Mouse (Mus musculus) cerebellum, adult 11-12 months (tissue): Measurements from ENCODE around the gene Ovgp1.
A peak's percentile ranks its signal among the peaks of the same experiment; 100 is the strongest.
"Not testable (repeated sequence)": the region's sequence is repeated elsewhere in the genome, so short reads cannot be mapped to it uniquely, and the experiment has no call there.

Experiments
- DNase-seq: peaks from one replicate; pipeline ENCODE4 v3.0.0; 2022

The Ovgp1 gene

DNA sequence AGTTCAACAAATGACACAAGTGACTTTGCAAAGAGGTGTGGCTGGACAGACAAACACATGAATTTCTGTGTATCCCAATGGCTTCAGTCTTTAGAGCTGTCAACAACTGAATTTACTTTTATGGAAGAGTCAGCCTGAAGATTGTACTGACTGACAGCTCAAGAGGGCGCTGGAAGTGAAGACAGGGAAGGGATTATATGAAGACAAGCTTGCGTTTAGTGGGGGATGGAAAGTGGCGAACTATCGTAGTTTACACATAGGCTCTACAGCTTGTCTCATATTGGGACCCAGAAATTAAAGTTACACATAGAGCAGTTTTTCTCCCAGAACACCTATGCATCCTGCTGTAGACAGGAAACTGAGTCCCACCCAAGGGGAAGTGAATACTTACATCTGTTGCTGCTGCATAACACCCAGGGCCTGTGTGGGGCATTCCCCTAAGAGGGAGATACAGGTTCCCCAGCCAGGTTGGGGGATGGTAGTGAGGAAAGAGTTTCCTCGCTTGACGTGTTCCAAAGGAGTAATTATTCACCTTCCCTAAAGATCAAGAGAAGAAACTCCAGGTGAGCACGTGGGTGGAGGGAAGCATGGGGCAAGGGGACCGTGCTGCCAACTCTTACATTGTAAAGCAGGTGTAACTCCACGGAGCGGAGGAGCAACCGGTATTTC lies 27.3 kb downstream of the Ovgp1 start:
- DNase-seq: no peak

GRCm38 (mm10) chr3:106001416-106002370 lies 28.2 kb downstream of the Ovgp1 start:
- DNase-seq: peak; percentile 19

- not testable (repeated sequence) for DNase-seq
Measured at GRCm38 (mm10) chr3:106003360-106003759, 29.8 kb downstream of the Ovgp1 start.

DNA sequence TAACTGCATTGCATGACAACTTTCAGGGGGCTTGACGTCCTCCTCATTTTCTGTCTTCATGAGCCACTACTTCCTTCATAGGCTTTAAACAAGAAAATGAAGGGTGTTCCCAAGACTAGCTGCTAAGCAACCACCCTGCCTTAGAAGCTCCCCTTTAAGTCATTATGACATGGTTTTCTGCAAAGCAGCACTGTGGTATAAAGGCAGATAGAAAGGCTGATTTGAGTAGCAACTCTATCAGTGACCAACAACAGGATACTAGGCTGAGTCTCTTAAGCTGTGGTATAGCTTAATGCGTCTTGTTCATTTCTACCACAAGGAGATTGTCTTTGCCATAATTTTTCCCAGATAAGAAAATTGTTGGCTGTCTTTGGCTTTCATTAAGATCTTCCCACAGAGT lies 41.0 kb downstream of the Ovgp1 start, which contains the start of gene Pifo:
Gene Pifo, minus strand, starts transcription at position 101 of the 400 bp plus-strand sequence.
- no peak for DNase-seq

DNA sequence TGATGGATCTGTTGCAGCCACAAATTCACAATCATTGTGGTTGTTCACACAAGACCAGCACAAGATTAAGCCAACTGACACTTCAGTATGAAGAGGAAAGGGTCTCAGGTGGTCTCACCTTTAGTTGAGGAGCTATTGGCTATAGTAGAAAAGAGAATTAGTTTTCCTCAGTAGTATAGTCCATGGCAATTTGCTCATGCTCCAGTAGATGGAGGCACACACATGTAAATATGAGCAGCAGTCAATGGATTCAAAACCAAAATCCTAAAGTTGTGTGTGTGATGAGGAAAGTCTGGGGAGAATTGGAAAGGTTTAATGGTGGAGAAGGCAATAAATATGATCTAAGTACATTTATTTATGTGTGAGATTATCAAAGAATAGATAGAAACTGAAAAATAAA lies 48.3 kb downstream of the Ovgp1 start:
- no peak for DNase-seq

- DNase-seq: no peak
Measured at GRCm38 (mm10) chr3:106024135-106024534, 50.6 kb downstream of the Ovgp1 start.

- peak; percentile 32 for DNase-seq
Measured at GRCm38 (mm10) chr3:106032781-106033180, 59.3 kb downstream of the Ovgp1 start, which contains the start of gene Chil5. TSS of gene Chil5 (minus strand) at chr3:106032814.
